Mouse (Mus musculus) skeletal muscle tissue, adult 2 months (tissue): ENCODE results near the gene Wdr13.
"Not testable (repeated sequence)": the region's sequence is repeated elsewhere in the genome, so short reads cannot be mapped to it uniquely, and the experiment has no call there.

Source experiments
- DNase-seq: peaks from one replicate; pipeline ENCODE4 v3.0.0-alpha.2; 2012; ENCODE audit warnings: low read depth, low spot score

Wdr13 gene

DNA sequence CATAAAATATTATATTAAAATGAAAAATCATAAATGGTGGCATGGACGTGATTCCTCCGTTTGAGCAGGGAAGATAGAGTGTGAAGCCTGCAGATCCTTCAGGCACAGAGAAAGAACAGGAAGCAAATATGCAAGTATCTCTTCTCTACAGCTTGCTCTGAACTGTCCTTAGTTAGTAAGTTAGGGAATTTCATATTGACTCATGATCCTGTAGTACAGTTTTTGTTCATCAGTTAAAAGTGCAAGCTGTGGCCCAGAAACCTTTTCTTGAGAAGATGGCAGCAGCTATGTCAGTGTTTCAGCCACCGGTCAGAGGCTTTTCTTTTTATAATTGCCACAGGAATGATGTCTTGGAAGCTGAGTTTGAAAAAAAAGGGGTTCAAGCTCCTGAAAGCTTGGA, 27.7 kb downstream of the Wdr13 start:
- no peak for DNase-seq

DNA sequence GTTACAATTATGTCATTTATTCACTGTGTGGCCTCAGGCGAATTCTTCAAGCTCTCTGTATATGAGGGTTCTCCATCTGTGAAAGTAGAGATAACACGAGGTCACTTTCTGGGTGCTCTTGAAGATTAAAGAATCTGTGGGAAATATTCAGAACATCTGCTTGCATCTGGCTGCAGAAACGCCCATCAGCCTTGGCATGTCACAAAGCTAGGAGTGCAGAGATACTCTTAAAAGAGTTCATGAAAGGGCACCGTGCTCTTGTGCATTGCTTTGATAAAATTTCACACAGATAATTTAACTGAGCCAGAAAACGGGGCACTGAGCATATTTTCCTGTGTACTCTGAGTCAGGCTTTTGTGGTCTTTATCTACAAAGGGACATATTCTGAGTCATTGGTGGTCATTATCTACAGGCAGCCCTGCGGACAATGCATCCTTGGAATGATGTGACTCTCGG, 30.5 kb downstream of the Wdr13 start:
- DNase-seq = no peak

DNA sequence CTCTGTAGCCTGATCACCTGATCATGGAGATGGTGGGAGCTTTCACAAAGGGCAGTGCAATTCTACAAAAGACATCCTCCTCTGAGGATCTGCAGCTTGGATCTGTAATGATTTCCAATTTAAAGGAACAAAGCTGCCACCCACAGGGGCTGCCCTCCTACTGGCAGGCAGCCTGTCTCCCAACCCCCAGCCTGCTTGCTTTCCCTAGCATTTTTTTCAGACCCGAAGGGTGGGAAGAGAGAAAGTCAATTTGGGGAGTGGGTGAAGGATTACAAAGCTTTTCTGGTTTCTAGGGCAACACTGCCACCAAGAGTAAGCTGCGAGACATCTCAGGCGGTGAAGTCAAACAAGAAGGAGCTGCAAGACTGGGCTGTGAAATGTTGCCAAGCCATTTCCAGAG, 31.7 kb downstream of the Wdr13 start:
- no peak for DNase-seq

DNA sequence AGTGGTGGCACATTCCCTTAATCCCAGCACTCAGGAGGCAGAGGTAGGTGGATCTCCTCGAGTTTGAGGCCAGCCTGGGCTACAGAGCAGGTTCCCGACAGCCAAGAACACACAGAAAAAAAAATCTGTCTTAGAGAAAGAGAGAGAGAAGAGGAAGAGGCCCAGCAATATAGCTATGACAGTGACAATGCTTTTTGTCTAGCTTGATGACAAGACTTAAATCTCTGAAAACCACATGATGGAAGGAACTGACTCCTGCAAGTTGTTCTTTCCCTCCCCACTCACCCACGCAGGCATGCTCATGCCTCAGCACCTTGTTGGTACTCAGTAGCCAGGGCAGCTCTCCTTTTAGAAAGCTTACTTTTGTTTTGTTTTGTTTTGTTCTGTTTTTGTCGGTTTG, 33.3 kb downstream of the Wdr13 start:
- DNase-seq = no peak

DNA sequence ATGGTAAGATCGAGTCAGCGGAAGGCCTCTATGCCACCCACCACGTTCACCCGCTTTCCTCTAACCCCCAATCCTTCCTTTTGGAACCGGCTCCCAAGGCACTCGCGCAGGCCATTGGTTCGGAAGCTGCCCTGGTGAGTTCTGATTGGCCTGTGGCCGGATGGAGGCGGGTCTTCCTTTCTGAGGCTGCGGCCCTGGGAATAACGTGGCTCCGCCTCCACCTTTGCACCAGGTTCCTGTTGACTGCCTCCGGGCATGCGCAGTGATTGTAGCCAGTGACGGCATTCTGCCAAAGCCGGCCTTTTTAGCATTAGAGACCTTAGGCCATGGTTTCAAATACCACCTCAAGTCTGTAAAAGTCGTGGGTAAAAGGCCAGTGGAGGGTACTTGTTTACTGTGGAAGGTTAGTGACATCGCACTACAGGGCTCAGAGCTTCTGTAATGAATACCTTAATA, 35.9 kb downstream of the Wdr13 start:
- DNase-seq = peak; percentile 98

DNA sequence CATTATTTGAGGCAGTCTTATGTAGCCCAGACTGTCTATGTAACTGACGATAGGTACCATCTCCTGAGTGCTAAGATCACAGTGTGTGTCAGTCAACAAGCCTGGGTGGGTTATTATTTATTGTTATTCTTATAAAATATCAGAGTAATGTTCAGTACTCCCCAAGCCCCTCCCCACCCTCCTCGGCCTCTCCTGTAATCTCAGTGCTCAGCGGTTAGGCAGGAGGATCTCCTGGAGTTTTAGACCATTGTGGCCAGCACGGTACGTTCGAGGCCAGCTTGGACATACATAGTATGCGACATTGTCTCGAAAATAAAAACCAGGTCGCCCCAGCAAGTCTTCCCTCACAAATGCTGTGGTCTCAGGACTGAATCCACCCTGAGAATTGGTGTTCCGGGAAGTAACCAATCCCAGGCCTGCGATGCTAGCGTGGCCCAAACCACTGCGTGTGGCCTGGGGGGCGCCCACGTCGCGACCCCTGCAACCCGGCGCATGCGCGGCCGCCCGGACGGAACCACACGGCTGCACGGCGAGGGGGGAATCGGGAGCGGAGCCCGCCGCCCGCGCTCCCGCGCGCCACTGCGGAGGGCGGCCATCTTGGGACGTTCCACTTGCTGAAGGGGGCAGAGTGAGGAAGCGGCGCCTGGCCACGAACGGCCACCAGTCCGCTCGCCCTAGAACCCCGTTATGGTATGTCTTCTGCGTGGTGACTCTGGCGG, 36.5 kb downstream of the Wdr13 start:
- not testable (repeated sequence) for DNase-seq

DNA sequence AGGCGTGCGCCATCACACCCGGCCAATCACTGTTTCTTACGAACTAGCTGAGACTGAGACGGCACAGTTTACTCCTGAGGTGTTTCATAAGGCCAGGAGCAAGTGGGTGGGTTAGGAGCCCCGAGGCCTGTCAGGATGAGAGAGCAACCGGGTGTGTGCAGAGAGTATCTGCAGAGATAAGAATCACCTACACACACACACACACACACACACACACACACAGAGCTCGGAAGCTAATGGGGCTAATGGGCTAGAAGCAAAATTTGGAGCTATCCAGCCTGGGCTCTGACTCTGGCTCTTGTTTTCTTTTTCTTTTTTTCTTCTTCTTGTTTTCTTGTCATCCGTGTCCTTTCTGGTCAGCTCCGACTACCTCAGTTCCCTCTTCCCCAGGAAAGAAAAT, 37.1 kb downstream of the Wdr13 start:
- no peak for DNase-seq

DNA sequence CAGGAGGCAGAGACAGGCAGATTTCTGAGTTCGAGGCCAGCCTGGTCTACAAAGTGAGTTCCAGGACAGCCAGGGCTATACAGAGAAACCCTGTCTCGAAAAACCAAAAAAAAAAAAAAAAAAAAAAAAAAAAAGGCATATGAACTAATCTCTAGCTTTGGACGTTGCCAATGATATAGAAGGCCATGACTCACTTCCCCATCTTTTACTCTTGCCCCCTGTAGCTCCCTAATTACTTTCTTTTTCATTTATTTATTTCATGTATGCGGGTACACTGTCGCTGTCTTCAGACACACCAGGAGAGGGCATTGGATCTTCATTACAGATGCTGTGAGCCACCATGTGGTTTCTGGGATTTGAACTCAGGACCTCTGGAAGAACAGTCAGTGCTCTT, 41.7 kb downstream of the Wdr13 start:
- not testable (repeated sequence) for DNase-seq

DNA sequence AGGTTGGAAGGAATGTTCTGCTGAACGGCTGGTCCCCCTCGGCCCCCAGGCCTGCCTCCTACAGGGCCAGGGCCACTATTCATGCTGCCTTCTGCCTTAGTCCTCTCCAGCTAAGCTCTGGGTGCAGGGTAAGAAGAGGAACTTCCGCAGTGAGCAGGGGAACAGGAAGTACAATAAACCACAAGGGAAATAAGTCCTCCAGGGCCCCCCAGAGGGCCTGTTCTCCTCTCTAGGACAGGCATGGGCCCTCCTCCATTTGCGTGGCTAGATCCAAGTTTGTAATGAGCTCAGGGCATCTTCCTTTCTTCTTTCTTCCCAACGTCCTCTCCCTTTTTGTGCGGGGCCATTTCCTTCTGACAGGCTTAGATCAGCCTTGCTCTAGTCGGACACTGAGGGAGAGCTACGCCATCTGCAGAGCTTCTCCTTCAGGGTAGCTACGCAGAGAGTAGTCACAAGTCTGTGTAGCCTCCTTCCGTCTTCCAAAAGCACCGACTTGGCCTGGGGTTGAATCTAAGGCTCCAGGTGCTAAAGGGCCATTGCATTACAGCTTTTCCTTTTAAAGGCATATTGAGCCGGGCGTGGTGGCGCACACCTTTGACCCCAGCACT, 42.2 kb downstream of the Wdr13 start, which contains the start of gene Was:
TSS of gene Was (minus strand) at position 153 of the 608 bp plus-strand sequence.
- no peak for DNase-seq

DNA sequence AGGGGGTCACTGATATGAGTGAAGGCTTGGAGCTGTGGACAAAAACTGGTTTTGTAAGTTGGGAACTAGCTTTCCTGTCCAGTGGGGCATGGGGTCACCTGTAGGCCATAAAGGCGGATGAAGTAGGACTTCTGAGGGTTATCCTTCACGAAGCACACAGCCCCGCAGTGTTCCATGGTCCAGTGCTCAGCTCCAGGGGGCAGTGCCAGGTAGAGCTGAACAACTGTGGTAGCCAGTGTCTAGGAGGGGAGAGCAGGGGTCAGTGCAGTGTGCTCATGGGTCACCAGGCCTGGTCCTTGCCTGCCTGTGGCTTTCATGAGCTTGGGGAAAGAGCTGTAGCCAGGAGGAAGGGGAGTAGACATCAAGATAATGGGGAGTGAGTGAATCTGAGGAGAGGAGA, 42.9 kb downstream of the Wdr13 start:
- DNase-seq = no peak

DNA sequence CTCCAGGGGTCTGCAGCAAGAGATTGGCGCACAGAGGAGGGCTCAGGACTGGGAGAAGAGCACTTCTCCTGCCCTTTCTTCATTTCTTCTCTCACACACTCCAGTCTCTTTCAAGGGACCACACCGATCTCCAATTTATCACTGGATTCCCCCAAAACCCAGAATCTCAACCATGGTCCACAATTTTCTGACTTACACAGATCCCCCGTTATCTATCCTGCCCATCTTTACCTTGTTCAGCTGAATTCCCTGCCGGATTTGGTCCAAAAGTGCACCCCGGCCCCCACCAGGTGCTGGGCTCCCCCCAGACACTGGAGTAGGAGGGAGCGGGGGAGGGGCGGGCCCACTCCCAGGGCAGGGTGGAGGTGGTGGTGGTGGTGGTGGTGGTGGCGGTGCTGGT, 47.1 kb downstream of the Wdr13 start:
- DNase-seq = no peak

DNA sequence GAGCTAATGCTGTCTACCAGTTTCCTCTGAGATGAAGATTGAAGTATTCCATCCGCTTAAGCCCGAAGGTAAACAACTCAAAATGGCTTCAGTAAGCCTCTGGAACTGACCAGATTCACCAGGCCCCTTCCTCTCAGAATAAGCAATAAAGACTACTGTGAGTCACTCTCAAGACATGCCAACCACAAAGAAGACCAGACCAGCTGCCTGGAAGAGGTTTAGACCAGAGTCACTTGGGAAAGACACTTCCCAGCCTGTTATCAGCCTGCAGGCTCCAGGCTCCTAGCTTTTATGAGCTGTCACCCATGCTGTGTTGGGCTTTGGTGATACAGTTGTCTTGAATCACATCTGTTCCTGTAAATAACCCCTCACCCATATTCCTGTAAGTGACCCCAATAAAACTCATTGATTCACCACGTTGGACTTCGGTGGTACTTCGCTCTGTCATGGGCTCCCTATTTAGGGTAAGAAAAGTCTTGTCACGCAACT, 47.9 kb downstream of the Wdr13 start:
- DNase-seq = no peak

DNA sequence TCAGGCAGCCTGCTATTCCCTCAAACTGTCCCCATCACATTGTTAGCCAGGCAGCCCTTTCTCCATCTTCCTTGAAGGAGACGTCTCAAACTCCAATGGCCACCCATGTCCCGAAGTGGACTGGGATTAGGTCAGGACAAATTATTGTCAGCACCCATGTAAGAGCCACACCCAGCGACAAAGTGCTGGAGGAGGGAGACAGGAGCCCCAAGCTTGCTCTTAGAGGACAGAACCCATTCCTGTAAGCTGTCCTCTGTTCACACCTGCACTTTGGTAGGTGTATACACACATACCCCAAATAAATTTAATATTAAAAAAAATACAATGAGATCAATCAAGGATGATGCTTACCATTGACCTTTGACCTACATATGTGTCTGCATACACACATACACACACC, 57.6 kb downstream of the Wdr13 start:
- DNase-seq = no peak

DNA sequence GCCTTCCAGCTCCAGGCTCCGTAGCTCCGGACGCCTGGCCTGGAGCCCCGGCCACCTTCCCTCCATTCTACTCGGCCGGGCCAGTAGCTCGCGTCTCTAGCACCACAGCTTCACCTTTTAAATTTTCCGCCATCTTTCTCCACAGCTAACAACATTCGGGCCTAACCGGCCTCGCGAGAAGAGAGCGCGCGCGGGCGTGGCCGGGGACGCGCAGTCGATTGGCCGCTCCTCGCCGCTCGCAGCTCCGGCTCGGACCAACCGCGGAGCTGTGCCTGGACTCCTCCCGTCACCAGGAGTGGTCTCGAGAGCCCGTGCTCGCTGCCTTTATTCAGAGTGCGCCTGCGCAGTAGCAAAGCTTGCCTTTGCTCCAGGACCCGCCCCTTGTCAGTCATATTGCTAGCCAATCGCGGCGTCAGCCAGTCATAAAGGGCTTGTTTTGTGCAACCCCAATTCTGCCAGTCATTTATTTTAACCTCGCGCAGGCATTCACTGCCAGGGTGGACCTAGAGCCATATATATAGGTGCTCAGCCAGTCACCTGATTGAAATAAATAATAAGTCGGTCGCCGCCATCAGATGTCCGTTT, 58.2 kb downstream of the Wdr13 start, which contains the start of gene Suv39h1:
TSS of gene Suv39h1 (minus strand) at position 331 of the 585 bp plus-strand sequence.
- peak; percentile 98 for DNase-seq

DNA sequence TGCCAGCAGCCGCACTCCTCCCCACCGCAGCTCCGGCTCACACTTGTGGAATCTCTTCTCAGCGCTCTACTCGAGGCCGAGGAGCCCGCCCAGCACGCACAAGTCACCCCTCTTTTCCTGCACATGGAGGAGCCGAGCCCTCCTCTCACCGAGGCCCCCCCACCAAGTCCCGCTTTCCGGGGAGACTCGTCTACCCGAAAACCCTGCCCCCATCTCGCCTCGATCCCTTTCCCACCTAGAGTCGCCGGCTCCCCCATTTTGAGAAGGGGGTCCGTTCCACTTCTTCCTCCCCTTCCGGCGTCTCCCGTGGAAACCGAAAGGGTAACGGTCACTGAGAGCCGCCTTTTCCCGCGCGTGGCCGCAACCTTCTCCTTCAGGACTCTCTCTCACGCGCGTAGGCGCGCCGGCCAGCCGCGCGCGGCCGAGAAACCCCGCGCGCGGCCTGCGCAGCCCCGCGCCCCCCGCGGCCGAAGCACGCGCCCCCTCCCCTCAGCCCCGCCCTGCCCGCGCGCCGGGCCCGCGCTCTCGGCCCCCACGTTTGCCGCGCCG, 58.7 kb downstream of the Wdr13 start:
- DNase-seq = no peak
